Mouse (Mus musculus) left cerebral cortex, adult 2 months (tissue): ENCODE results near the gene Spon1. TPM values are rescaled to one million over a fixed set of nuclear protein-coding genes. Genes with fewer than 3 reads are reported as not detected.

Experiments used
- DNase-seq, 2 experiments: peaks; one replicate each; pipeline ENCODE4 v3.0.0; 2021 to 2022; ENCODE audit warnings: low spot score in 2 of 2, mixed read lengths in 1 of 2; ENCODE audit errors: extremely low spot score in 1 of 2
- H3K27ac ChIP-seq: fragments of 200-600 bp; 2 replicates; pipeline ENCODE4 v1.8.1; 2022
- H3K4me3 ChIP-seq: fragments of 200-600 bp; 2 replicates; pipeline ENCODE4 v1.8.1; 2022
- CTCF ChIP-seq: fragments of 200-600 bp; IDR thresholded peaks from 2 replicates; pipeline ENCODE4 v1.8.1; 2022; ENCODE audit warnings: antibody characterized with exemption, mild to moderate bottlenecking, moderate library complexity
- intact Hi-C: fragments of 180-260 bp; cut with DNase I; formaldehyde crosslinking; loops from one replicate; pipeline ENCODE4 v1.15.1; 2025
- total RNA-seq, 2 experiments: library from RNA; stranded (reverse); gene quantifications; 2 replicates each; pipeline ENCODE4 v1.2.3; 2021

Spon1 gene
- total RNA-seq, 2 experiments from 2014 or later = 36.9 to 37.1 TPM

- TF ChIP-seq CTCF = no peak
- Histone ChIP-seq H3K27ac (peak overlapping the region; percentile 45; the same call in 1 of the 2 replicates), H3K4me3 (no peak overlapping the region)
- no peak for DNase-seq
- intact Hi-C loops = no loop called here
Observed at GRCm38 (mm10) chr7:114071851-114072616, 306.2 kb downstream of the Spon1 start.

GRCm38 (mm10) chr7:114074133-114074532 is 308.3 kb downstream of the Spon1 start:
- TF ChIP-seq CTCF = no peak
- Histone ChIP-seq H3K27ac (no peak overlapping the region), H3K4me3 (no peak overlapping the region)
- intact Hi-C loops = no loop called here
- no peak for DNase-seq

GRCm38 (mm10) chr7:114074595-114074994 is 308.8 kb downstream of the Spon1 start:
- no peak overlapping the region for H3K4me3 ChIP-seq
- no peak for TF ChIP-seq CTCF
- intact Hi-C loops = no loop called here
- H3K27ac ChIP-seq = no peak overlapping the region
- DNase-seq = no peak

- TF ChIP-seq CTCF = no peak
- intact Hi-C loops = no loop called here
- no peak overlapping the region for H3K27ac ChIP-seq
- H3K4me3 ChIP-seq = no peak overlapping the region
- DNase-seq = no peak
Observed at GRCm38 (mm10) chr7:114079343-114079742, 313.5 kb downstream of the Spon1 start.

GRCm38 (mm10) chr7:114080250-114080649 is 314.5 kb downstream of the Spon1 start:
- no peak for TF ChIP-seq CTCF
- intact Hi-C loops = loop anchor here (5.0 kb wide), 1 partner anchor 102 kb away; no protein-coding TSS in a partner anchor
- Histone ChIP-seq H3K27ac (no peak overlapping the region), H3K4me3 (no peak overlapping the region)
- DNase-seq = no peak

GRCm38 (mm10) chr7:114081633-114082420 is 316.0 kb downstream of the Spon1 start:
- intact Hi-C loops = loop anchor here (5.0 kb wide), 1 partner anchor 100 kb away; no protein-coding TSS in a partner anchor
- Histone ChIP-seq H3K27ac (peak overlapping the region; percentile 2; the same call in 1 of the 2 replicates), H3K4me3 (no peak overlapping the region)
- no peak for DNase-seq
- TF ChIP-seq CTCF = no peak

- H3K4me3 ChIP-seq = no peak overlapping the region
- no peak for TF ChIP-seq CTCF
- no peak for DNase-seq
- H3K27ac ChIP-seq = no peak overlapping the region
- intact Hi-C loops = loop anchor here (5.0 kb wide), 1 partner anchor 99 kb away; no protein-coding TSS in a partner anchor
Observed at GRCm38 (mm10) chr7:114083088-114083487, 317.3 kb downstream of the Spon1 start.

- Histone ChIP-seq H3K4me3 (no peak overlapping the region), H3K27ac (no peak overlapping the region)
- intact Hi-C loops = loop anchor here (5.0 kb wide), 1 partner anchor 99 kb away; no protein-coding TSS in a partner anchor
- TF ChIP-seq CTCF = no peak
- DNase-seq = no peak
Observed at GRCm38 (mm10) chr7:114083760-114084159, 318.0 kb downstream of the Spon1 start.

GRCm38 (mm10) chr7:114086021-114086710 is 320.4 kb downstream of the Spon1 start:
- intact Hi-C loops = no loop called here
- H3K4me3 ChIP-seq = no peak overlapping the region
- no peak for DNase-seq
- no peak for TF ChIP-seq CTCF
- H3K27ac ChIP-seq = no peak overlapping the region

- no peak for DNase-seq
- no peak for TF ChIP-seq CTCF
- Histone ChIP-seq H3K4me3 (no peak overlapping the region), H3K27ac (no peak overlapping the region)
- intact Hi-C loops = no loop called here
Observed at GRCm38 (mm10) chr7:114087341-114087740, 321.5 kb downstream of the Spon1 start.

GRCm38 (mm10) chr7:114087986-114088385 is 322.2 kb downstream of the Spon1 start:
- Histone ChIP-seq H3K4me3 (0 out of 2 replicates have a peak overlapping the region, but pooled peaks have one; percentile 2), H3K27ac (no peak overlapping the region)
- TF ChIP-seq CTCF = no peak
- no peak for DNase-seq
- intact Hi-C loops = no loop called here
